In the genomic region with DNA sequence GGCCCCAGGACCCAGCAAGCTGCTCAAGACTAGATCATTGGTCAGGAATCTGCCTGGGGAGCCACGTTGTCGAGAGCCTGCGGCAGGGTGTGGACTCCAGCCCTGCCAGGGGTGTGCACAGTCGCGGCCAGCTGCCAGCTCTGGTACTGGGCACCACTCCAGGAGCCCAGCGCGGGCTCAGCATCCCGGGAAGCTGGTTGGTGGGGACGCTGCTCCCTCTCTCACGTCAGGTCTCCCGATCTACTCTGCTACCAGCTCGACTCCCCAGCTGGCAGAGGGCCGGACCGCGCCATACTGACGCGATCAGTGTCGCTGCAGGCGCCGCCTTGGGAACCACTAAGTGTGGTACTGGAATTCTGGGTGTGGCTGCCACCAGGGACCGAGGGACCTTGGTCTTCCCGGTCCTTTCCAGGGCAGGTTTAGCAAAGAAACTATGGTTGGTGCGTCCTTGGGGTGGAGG, we compare ENCODE assay signal across 9 mouse cellular contexts. TPM values are rescaled to one million over a fixed set of nuclear protein-coding genes. Genes with fewer than 3 reads are reported as not detected.
DNase-seq lines count a peak whose midpoint lies in the region; ATAC-seq and TF ChIP-seq lines count a peak whose summit lies in the region.
"Had no signal": no experiment of that assay in that cellular context is flagged by ENCODE, and none has a peak within 500 bp of the region (broad histone marks: within the 10 kb centered on the region; RNA-seq: fewer than 3 reads in every experiment).

No protein-coding gene starts in this region.

- H3K79me2 ChIP-seq in myocyte (ENCODE audit: control insufficient read depth, insufficient read depth): peaks cover 6% of the 10 kb centered on the region

- H3K9me3 ChIP-seq in heart, embryonic 12.5 days (replicated peaks): no peaks in the 10 kb centered on the region
- no peaks in the 10 kb centered on the region for H3K9me3 ChIP-seq in kidney, postnatal 0 days (replicated peaks; ENCODE audit: low read length)
- H3K9me3 ChIP-seq in limb, embryonic 14.5 days (ENCODE audit: control insufficient read depth, low read length): no peaks in the 10 kb centered on the region

- TF ChIP-seq CTCF in kidney, postnatal 0 days (IDR thresholded peaks at IDR 0.05; ENCODE audit: low read depth): no peak

- WGBS in heart, embryonic 12.5 days: 3% methylated on average over 23 of the region's 23 CpGs
- 2% methylated on average over 23 of the region's 23 CpGs for WGBS in kidney, postnatal 0 days
- 3% methylated on average over 22 of the region's 23 CpGs for WGBS in limb, embryonic 14.5 days

- peak overlapping the region; percentile 60 for H3K9ac ChIP-seq in heart, embryonic 12.5 days
- H3K9ac ChIP-seq in kidney, postnatal 0 days (ENCODE audit: low read depth, low read length): no peak overlapping the region
- H3K9ac ChIP-seq in limb, embryonic 14.5 days (ENCODE audit: low read depth, low read length, severe bottlenecking): peak overlapping the region; percentile 29; the same call in 1 of the 2 replicates

- H3ac ChIP-seq in myocyte (ENCODE audit: control insufficient read depth, insufficient read length): no peak overlapping the region

- no peak for TF ChIP-seq POLR2A in limb, embryonic 14.5 days (IDR thresholded peaks at IDR 0.05; ENCODE audit: borderline replicate concordance, extremely low read depth, insufficient read depth, insufficient read length)
- peak; percentile 63 for TF ChIP-seq POLR2A in myocyte (IDR thresholded peaks at IDR 0.05; ENCODE audit: insufficient read length, low read depth)

- H3K4me2 ChIP-seq in heart, embryonic 12.5 days: peak overlapping the region; percentile 77
- peak overlapping the region; percentile 50 for H3K4me2 ChIP-seq in kidney, postnatal 0 days (ENCODE audit: low read length)
- peak overlapping the region; percentile 55 for H3K4me2 ChIP-seq in limb, embryonic 14.5 days (replicated peaks; ENCODE audit: low read depth, low read length, severe bottlenecking)
- H3K4me2 ChIP-seq in myocyte (ENCODE audit: low read depth): peak overlapping the region; percentile 91

- H3K36me3 ChIP-seq in heart, embryonic 12.5 days: no peaks in the 10 kb centered on the region
- no peaks in the 10 kb centered on the region for H3K36me3 ChIP-seq in kidney, postnatal 0 days (ENCODE audit: insufficient read depth, low read length)
- H3K36me3 ChIP-seq in limb, embryonic 14.5 days (ENCODE audit: control insufficient read depth, insufficient read depth, low read length): no peaks in the 10 kb centered on the region
- no peaks in the 10 kb centered on the region for H3K36me3 ChIP-seq in myocyte (ENCODE audit: control insufficient read depth, insufficient read depth)

- DNase-seq in adrenal gland, postnatal 36 days: peak; percentile 86
- peak; percentile 82 for DNase-seq in fibroblast of lung, adult 2 months (ENCODE audit: low read depth)
- DNase-seq in kidney, postnatal 0 days (ENCODE audit: low spot score): peak; percentile 49
- peak; percentile 83 for DNase-seq in limb, embryonic 14.5 days (ENCODE audit: low spot score)
- DNase-seq in testis, postnatal 14 days (ENCODE audit: low spot score): peak; percentile 61
- no peak for DNase-seq in B cell, adult 2 months

- H3K4me3 ChIP-seq in heart, embryonic 12.5 days: peak overlapping the region; percentile 45
- H3K4me3 ChIP-seq in kidney, postnatal 0 days (replicated peaks; ENCODE audit: low read depth, low read length): peak overlapping the region; percentile 9
- peak overlapping the region; percentile 32 for H3K4me3 ChIP-seq in limb, embryonic 14.5 days (replicated peaks; ENCODE audit: low read length)
- peak overlapping the region; percentile 30 for H3K4me3 ChIP-seq in myocyte
- H3K4me3 ChIP-seq: erythroblast, embryonic 14.5 days had no signal

- peaks cover 35% of the 10 kb centered on the region for H3K4me1 ChIP-seq in heart, embryonic 12.5 days (replicated peaks)
- 0 out of 2 replicates have a peak, but pooled peaks cover 4% of the 10 kb centered on the region for H3K4me1 ChIP-seq in kidney, postnatal 0 days (replicated peaks; ENCODE audit: insufficient read depth, low read length)
- H3K4me1 ChIP-seq in limb, embryonic 14.5 days (ENCODE audit: control insufficient read depth, insufficient read depth, low read length): peaks cover 14% of the 10 kb centered on the region

- H3K27me3 ChIP-seq in heart, embryonic 12.5 days (replicated peaks): 0 out of 2 replicates have a peak, but pooled peaks cover 3% of the 10 kb centered on the region
- no peaks in the 10 kb centered on the region for H3K27me3 ChIP-seq in kidney, postnatal 0 days (ENCODE audit: insufficient read depth, low read length)
- no peaks in the 10 kb centered on the region for H3K27me3 ChIP-seq in limb, embryonic 14.5 days (ENCODE audit: control insufficient read depth, insufficient read depth, low read length)
- H3K27me3 ChIP-seq in myocyte (ENCODE audit: control insufficient read depth, insufficient read depth, insufficient read length): no peaks in the 10 kb centered on the region

- H3K27ac ChIP-seq in heart, embryonic 12.5 days (ENCODE audit: poor library complexity, severe bottlenecking): no peak overlapping the region
- no peak overlapping the region for H3K27ac ChIP-seq in kidney, postnatal 0 days
- H3K27ac ChIP-seq in limb, embryonic 14.5 days (replicated peaks; ENCODE audit: low read depth, low read length): peak overlapping the region; percentile 61; the same call in 1 of the 2 replicates

- ATAC-seq in heart, embryonic 12.5 days (ENCODE audit: insufficient number of reproducible peaks, low FRiP score): peak; percentile 73
- ATAC-seq in kidney, postnatal 0 days (replicated peaks; ENCODE audit: low FRiP score, low read depth): no peak; the same call in 1 of the 2 replicates
- ATAC-seq in limb, embryonic 14.5 days (ENCODE audit: low FRiP score, low read depth): peak; percentile 82

TF ChIP-seq in myocyte, 11 proteins besides CTCF, POLR2A, EP300 and RAD21:
- TF ChIP-seq POLR2AphosphoS2 (IDR thresholded peaks at IDR 0.05; ENCODE audit: insufficient read length, low read depth) (peak; percentile 54), MYOG (IDR thresholded peaks at IDR 0.05; ENCODE audit: control insufficient read depth in 1 of 3, insufficient read depth in 1 of 3, insufficient read length in 2 of 3, low read depth in 2 of 3) (peak in 2 of 3 experiments; percentile 66 to 82), E2F4 (IDR thresholded peaks at IDR 0.05; ENCODE audit: insufficient read depth) (no peak), MYOD1 (IDR thresholded peaks at IDR 0.05; ENCODE audit: control insufficient read depth in 1 of 3, insufficient read length in 2 of 3, low read depth in 2 of 3) (peak in 2 of 3 experiments; percentile 49 to 79)

RNA-seq across cellular contexts. Expression of gene Gramd2, which starts 11.7 kb away (rescaled TPM):
- total RNA-seq in adrenal gland, postnatal 36 days (2021): under 1 TPM; 0.13 to 0.16 TPM
- polyA plus RNA-seq in heart, embryonic 12.5 days (2016; fragmentation: Nextera tagmentation; extraction: Ambion mirVana): 0.32 TPM in 1 of 2 replicates, not detected in the other
- 1.2 and 1.4 TPM in 2 replicates for polyA plus RNA-seq in kidney, postnatal 0 days (2015; fragmentation: Nextera tagmentation; extraction: Ambion mirVana)
- 10.5 and 11.7 TPM in 2 replicates for polyA plus RNA-seq in limb, embryonic 14.5 days (2012; rRNA removed)
- polyA plus RNA-seq in limb, embryonic 14.5 days (2014; fragmentation: Nextera tagmentation; extraction: Ambion mirVana): 1.6 and 3.1 TPM in 2 replicates
- polyA plus RNA-seq in myocyte (2012; fragmentation: generic; extraction: Trizol): 1.5 TPM
- polyA plus RNA-seq: erythroblast, embryonic 14.5 days had no signal

RNA-seq across cellular contexts. Expression of gene Pkm, which starts 35.5 kb away (rescaled TPM):
- total RNA-seq in adrenal gland, postnatal 36 days (2021): 100 to 1,000 TPM; 749 to 846 TPM
- 1,832 and 1,839 TPM in 2 replicates for polyA plus RNA-seq in heart, embryonic 12.5 days (2016; fragmentation: Nextera tagmentation; extraction: Ambion mirVana)
- polyA plus RNA-seq in kidney, postnatal 0 days (2015; fragmentation: Nextera tagmentation; extraction: Ambion mirVana): 647 and 692 TPM in 2 replicates
- polyA plus RNA-seq in limb, embryonic 14.5 days (2012; rRNA removed): 826 and 988 TPM in 2 replicates
- 1,025 and 1,058 TPM in 2 replicates for polyA plus RNA-seq in limb, embryonic 14.5 days (2014; fragmentation: Nextera tagmentation; extraction: Ambion mirVana)
- polyA plus RNA-seq in myocyte (2012; fragmentation: generic; extraction: Trizol): 3,717 TPM

RNA-seq across cellular contexts. Expression of gene Senp8, which starts 58.8 kb away (rescaled TPM):
- 10 to 100 TPM in 1 of 2 experiments, 1 to 10 TPM in 1; 8.2 to 10.4 TPM for total RNA-seq in adrenal gland, postnatal 36 days (2021)
- 13.0 and 15.1 TPM in 2 replicates for polyA plus RNA-seq in heart, embryonic 12.5 days (2016; fragmentation: Nextera tagmentation; extraction: Ambion mirVana)
- 8.6 and 9.2 TPM in 2 replicates for polyA plus RNA-seq in kidney, postnatal 0 days (2015; fragmentation: Nextera tagmentation; extraction: Ambion mirVana)
- 5.1 and 6.1 TPM in 2 replicates for polyA plus RNA-seq in limb, embryonic 14.5 days (2012; rRNA removed)
- polyA plus RNA-seq in limb, embryonic 14.5 days (2014; fragmentation: Nextera tagmentation; extraction: Ambion mirVana): 8.2 and 9.4 TPM in 2 replicates
- polyA plus RNA-seq in myocyte (2012; fragmentation: generic; extraction: Trizol): 2.6 TPM

RNA-seq across cellular contexts. Expression of gene Myo9a, which starts 59.0 kb away (rescaled TPM):
- total RNA-seq in adrenal gland, postnatal 36 days (2021): 10 to 100 TPM; 14.6 to 16.2 TPM
- polyA plus RNA-seq in heart, embryonic 12.5 days (2016; fragmentation: Nextera tagmentation; extraction: Ambion mirVana): 10.9 and 11.7 TPM in 2 replicates
- polyA plus RNA-seq in kidney, postnatal 0 days (2015; fragmentation: Nextera tagmentation; extraction: Ambion mirVana): 12.4 and 14.5 TPM in 2 replicates
- polyA plus RNA-seq in limb, embryonic 14.5 days (2012; rRNA removed): 13.6 and 13.9 TPM in 2 replicates
- polyA plus RNA-seq in limb, embryonic 14.5 days (2014; fragmentation: Nextera tagmentation; extraction: Ambion mirVana): 19.2 and 20.5 TPM in 2 replicates
- 3.5 TPM for polyA plus RNA-seq in myocyte (2012; fragmentation: generic; extraction: Trizol)

Comparison
In these comparisons a context has a peak if more than half of its experiments do, and no peak if none do; other contexts are left out.
1. DNase-seq: peak in adrenal gland, postnatal 36 days (2 of 2), fibroblast of lung, adult 2 months (single experiment), kidney, postnatal 0 days (single experiment), limb, embryonic 14.5 days (single experiment) and testis, postnatal 14 days (single experiment); none in B cell, adult 2 months (0 of 2).
2. Peak in every context shown above with its lines, with median percentiles within 50 percentile points of each other: H3K4me2 ChIP-seq and H3K4me3 ChIP-seq.